Mouse (Mus musculus): Measurements from ENCODE around the gene Lrrc3.

GRCm38 (mm10) chr10:77890987-77891565 is 11.3 kb downstream of the Lrrc3 start:
- TF ChIP-seq POLR2A (IDR thresholded peaks at IDR 0.05; ENCODE audit: borderline replicate concordance, extremely low read depth, insufficient read depth, insufficient read length, poor library complexity, severe bottlenecking) (no peak), CTCF (IDR thresholded peaks at IDR 0.05; ENCODE audit: borderline replicate concordance, extremely low read depth, insufficient read depth, insufficient read length) (no peak)

Data from brain, embryonic 14.5 days (tissue).